Mouse (Mus musculus) urinary bladder, postnatal 25 days (tissue): ENCODE results near the gene Cd2.

Source experiments
- DNase-seq: peaks from one replicate; pipeline ENCODE4 v3.0.0; 2022; ENCODE audit warnings: low spot score

Gene Cd2

DNA sequence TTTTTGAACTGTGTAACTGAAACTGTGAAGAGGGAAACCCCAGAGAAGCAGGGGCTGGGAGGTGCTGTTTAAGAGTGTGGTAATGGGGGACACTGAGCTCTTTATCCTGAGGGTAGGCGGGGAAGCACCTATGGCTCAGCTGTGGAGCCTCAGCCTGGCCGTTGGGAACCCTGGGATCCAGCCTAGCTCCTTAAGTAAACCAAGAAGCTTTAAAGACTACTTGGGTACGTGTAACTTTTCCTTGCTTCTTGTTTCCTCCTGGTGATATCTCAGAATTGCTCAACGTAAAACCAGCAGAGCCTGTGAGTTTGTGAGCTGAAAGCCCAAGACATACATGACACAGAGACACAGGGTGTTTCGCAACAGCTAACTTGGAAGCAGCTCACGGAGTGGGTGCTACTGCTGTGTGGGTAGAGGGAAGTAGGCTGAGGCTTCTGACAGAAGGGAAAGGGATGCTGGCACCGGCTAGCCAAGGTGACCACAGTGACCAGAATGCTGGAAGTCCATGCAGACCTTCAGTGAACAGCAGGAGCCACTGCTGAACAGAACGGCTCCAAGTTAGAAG is 5.9 kb upstream of the Cd2 start:
- no peak for DNase-seq

DNA sequence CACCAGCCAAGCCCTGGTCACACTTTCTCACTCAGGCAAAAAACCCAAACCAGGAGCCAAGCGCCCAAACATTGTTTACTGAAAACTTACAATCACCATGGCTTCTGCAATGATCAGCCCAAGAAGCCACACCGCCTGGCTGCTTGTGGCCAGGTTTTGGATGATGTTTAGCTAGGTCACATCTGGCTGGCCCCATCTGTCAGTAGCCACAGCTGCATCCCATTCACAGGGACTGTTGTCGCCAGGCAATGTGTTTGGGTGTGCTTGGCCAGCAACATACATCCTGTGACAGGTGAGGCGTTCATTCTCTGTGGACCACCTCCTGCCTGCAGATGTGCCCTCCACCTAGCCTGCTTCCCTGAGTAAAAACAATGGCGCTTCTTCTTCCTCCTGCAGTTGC is 4.9 kb upstream of the Cd2 start:
- DNase-seq = no peak

DNA sequence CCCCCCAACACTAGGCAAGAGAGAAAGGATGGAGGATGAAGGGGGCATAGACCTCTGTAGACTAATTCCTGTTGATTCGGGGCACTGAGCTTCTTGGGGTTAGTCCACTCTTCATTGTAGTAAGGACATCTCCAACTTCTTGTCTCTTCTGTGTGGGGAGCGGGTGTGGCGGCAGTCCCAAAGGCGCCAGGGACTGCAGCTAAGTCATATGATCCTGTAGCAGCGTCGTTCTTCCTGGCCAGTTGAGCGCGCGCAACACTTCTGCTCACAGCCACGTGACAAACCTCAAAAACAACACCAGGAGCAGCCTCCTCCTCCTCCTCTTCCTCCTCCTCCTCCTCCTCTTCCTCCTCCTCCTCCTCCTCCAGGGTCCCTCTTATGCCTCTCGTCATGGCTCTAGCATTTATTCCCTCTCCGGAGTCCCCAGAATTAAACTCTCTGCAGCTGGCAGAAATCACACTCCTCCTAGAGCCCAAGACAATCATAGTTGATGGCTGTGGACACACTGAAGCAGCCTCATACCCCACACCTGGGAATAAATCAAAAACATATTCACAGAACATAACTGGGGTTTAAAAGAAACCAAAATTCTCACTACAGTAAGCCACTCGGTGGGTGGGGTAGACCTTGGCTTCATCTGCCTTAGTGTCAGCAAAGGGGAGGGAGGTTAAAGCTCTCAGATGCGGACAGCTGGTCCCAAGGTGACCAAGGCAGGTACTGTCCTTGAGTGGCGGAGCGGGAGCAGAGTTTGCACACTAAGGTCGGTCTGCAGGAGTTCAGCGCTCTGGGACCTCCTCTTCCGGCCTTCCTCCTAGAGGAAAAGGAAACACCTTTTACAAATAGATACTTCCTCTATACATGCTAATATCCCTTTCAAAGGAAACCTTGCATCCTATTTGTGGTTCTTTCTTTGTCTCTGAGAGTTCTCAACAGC is 3.1 kb upstream of the Cd2 start:
- no peak for DNase-seq

DNA sequence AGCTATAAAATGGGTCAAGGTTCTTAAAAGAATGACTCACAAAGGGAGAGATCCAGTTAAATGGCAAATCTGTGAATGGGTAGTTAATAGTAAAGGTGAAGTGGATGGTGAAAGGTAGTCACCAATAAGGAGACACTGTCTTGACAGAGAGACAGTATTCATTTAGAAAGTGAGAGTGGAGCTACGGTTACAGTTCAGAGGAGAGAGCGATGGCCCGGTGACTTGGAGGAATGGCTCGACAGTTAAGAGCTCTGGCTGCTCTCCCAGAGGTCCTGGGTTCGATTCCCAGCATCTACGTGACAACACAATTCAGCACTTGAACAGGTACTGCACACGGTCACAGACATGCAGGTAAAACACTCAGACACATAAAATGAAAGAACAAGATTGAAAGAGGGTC is 2.3 kb upstream of the Cd2 start:
- DNase-seq = no peak

GRCm38 (mm10) chr3:101289406-101289805 is 1.7 kb upstream of the Cd2 start:
- no peak for DNase-seq

DNA sequence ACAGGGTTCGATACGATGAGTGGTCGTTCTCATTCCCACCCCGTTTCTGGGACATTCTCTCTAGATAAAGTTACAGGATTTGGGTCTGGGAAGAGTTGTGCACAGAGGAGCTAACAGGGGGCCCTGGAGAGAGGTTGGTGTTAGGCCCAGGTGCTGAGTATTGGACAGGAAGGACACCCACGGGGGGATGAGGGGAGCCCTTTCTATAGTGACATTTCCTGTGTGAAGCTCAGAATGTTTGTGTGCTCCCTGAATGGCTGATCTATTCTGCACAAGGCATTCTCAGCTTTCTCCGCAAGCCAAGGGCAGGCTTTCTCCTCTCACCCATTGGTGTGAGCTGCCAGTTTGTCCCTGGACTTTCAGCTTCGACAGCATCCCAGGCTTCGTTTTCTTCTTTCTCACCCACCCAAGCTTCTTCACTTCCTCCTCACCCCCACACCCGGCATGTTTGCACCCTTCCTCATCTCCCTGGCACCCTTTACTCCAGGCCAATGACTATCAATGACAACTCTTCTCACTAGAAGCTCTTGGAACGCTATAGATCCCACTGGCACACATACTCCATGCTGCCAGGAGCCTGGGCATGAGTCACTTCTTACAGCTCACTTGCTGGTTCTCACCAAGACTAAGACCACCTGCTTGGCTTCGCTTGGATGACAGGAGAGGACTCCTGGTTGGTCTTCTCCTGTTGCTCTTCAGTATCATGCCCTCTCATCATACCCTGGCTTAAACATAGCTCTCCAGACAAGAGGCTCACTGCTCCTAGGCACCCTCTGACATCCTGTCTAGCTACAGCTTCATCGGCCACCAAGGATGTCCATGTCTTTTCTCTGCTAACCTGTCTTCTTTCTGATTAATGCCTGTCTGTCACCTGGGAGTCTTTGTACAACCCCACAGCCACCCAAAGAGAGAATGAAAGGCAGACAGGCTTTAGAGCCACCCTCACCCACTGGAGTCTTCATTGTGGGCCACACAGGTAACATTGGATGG is 1.1 kb downstream of the Cd2 start:
- no peak for DNase-seq

DNA sequence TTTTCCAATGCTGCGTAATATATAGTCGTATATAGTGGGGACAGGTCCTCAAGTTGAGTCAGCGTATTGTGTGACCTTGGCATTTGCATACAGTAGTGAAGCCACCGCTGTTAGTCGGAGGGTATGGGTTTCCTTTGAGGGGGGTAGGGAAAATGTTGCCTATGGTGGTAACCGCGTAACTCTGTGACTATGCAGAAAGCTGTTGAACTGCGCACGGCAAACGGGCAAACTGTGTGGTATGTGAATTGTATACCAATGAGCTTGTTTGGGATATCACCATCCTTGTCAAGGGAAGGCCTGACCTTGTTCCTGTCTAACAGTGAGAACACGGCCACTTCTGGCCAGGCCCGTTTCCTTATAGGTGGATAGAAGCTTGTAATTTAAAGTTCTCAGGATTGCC is 1.9 kb downstream of the Cd2 start:
- DNase-seq = no peak

GRCm38 (mm10) chr3:101285021-101285615 is 2.6 kb downstream of the Cd2 start:
- no peak for DNase-seq

GRCm38 (mm10) chr3:101283869-101284706 is 3.7 kb downstream of the Cd2 start:
- no peak for DNase-seq

DNA sequence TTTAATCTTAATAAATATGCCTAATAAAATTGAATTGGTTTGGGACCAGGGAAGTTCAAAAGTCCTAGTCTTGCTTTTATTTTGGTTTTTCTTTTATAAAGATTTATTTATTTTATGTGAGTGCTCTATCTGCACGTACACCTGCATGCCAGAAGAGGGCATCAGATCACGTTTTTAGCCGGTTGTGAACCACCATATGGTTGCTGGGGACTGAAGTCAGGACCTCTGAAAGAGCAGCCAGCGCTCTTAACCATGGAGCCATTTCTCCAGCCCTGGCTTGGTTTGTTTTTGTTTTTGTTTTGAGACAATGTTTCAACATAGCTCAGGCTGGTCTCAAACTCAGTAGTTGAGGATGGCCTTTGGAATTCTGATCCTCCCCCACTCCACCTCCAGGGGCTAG is 4.3 kb downstream of the Cd2 start:
- DNase-seq = no peak

DNA sequence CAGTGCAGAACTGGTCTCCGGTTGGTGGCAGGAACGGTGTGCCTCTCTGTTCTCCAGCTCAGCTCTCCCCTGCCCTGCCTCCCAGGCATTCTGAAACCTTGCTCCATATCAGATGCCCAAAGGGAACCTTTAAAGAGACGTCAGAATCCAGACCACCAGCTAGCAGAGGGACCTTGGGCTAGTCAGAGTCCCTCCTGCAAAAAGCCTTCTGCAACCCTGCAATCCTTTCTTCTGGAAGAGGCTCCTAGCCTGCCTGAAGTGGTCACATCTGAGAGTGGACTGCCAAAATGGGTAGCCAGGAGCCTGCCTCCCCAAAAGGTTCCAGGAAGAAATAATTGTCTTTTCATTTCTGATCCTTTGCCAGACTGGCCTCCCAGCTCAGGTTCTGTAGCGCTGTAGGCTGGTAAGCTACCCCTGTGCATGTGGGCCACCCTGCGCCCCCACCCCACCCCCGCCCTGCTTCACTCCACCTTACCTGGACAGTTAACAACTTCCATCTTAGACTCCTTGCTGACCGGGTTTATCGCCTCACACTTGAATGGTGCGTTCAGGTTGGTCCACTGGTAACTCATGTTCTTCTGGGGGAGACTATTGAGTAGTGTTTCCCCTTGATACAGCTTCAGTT is 5.1 kb downstream of the Cd2 start:
- no peak for DNase-seq

- DNase-seq = no peak
These were observed 5.9 kb downstream of the Cd2 start for GRCm38 (mm10) chr3:101281841-101282240.

GRCm38 (mm10) chr3:101280348-101281311 is 7.1 kb downstream of the Cd2 start:
- peak; percentile 28 for DNase-seq

DNA sequence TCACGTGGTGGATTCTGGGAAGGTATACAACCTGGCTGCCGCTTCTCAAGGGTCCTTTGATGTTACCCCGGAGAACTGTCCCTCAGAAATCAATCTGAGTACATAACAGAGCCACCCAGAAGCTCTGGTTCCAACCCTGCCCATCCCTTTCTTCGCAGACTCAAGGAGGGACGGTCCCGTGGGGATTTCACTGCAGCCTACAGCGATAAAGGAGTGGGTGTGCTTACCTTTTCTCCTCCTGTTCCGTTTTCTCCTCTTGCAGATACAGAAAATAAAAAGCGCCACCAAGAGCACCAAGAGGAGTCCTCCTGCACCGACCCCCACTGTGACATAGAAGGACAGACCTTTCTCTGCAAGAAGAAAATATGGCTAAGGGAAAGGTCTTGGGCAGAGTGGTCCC is 8.2 kb downstream of the Cd2 start:
- no peak for DNase-seq

DNA sequence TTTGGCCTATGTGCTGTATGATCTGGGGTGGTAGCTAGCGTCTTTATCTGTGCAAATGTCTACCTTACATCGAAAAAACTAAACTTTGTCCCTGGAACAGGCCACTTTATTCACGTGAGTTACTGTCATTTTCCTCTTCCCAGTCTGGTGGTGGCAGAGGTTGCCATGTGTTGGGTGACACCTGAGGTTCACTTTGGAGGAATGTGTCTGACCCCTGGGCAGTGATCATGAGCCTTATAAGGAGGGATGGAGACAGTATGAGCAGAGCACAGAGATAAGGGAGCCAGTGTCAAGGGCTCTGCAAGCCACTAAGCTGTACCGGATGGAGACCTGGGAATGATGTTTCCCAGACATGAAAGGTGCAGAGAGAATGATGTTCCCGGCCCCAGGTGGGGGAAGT is 9.3 kb downstream of the Cd2 start:
- DNase-seq = no peak

DNA sequence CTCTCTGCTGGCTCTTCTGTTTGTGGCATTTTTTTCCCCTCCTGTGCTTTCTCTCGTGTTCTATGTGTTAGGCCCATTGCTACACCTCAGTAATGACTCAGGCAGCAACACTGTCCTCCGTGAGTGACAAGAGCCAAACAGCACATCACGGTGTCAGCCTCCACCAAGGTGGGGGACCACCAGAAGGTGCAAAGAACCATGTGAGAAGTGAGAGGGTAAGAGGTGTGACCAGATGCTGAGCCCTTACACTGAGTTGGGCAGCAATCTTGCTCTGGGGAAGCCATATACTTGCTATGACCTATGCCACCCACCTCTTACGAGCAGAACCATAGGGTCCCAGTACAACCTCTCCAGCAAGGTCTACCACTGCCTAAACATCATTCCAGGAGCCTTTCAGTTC is 9.9 kb downstream of the Cd2 start:
- DNase-seq = no peak

GRCm38 (mm10) chr3:101276501-101277320 is 11.0 kb downstream of the Cd2 start:
- no peak for DNase-seq

DNA sequence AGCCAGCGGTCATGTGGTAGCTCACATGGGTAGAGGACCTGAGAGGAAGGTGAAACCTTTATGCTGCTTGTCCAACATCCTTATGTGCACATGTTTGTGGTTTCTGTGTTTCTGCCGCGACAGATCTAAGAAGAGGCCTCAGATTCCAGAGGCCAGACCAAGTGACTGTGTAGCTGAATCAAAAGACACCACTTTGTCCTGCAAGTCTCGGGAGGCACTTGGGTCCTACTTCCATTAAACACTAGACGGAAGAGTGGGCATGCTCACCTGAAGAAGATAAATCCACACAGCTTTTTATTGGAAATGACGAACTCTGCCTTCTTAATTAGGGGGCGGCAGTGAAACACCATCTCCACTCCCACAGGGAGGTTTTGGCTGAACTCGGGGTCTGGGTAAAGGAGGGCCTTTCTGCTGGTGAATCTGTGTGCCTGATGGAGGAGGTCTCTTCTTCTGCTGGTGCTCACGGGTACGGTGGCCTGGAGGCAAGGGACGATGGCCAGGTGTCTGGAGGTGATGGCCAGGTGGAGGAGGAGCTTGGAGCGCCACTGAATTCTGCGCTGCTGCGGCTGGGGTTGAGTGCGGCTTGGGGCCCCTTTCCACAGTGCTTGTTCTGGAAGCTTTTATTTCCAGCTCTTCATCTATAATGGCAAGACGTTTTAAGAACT is 12.0 kb downstream of the Cd2 start:
- no peak for DNase-seq
